Mouse (Mus musculus): ENCODE results near the gene B4galnt4.

The B4galnt4 gene

GRCm38 (mm10) chr7:141070058-141070862 is 9.4 kb downstream of the B4galnt4 start:
- DNase-seq (ENCODE audit: low read depth, low spot score) = peak; percentile 94

GRCm38 (mm10) chr7:141072017-141072745 is 11.3 kb downstream of the B4galnt4 start:
- peak; percentile 65 for DNase-seq (ENCODE audit: low read depth, low spot score)

GRCm38 (mm10) chr7:141073782-141074181 is 12.9 kb downstream of the B4galnt4 start:
- peak; percentile 27 for DNase-seq (ENCODE audit: low read depth, low spot score)

DNA sequence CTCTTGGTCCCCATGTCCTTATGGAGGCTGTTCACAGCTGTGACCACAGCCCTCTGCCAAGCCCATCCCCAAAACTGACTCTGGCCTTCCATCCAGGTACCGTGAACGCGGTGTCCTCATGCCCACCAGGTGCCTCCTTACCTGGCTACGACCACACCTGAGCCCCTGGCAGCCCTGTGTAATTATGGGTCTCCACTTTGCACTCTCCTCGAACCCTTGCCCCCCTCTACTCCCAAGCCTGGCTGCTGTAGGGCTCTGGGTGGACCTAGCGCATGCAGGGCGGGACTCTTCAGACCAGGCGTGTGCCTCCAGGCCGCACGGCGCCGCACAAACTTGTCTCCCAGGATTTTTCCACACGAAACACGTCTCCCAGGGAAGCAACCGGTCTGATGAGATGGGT is 16.9 kb downstream of the B4galnt4 start, which contains the start of gene Pkp3:
Gene Pkp3, plus strand, starts transcription at position 378 of the 400 bp plus-strand sequence.
- no peak for DNase-seq (ENCODE audit: low read depth, low spot score)

- DNase-seq (ENCODE audit: low read depth, low spot score) = no peak
Observed at GRCm38 (mm10) chr7:141078876-141079275, 18.0 kb downstream of the B4galnt4 start.

- DNase-seq (ENCODE audit: low read depth, low spot score) = no peak
Observed at GRCm38 (mm10) chr7:141079481-141080449, 18.9 kb downstream of the B4galnt4 start.

- DNase-seq (ENCODE audit: low read depth, low spot score) = no peak
Observed at GRCm38 (mm10) chr7:141087894-141088293, 27.0 kb downstream of the B4galnt4 start.

DNA sequence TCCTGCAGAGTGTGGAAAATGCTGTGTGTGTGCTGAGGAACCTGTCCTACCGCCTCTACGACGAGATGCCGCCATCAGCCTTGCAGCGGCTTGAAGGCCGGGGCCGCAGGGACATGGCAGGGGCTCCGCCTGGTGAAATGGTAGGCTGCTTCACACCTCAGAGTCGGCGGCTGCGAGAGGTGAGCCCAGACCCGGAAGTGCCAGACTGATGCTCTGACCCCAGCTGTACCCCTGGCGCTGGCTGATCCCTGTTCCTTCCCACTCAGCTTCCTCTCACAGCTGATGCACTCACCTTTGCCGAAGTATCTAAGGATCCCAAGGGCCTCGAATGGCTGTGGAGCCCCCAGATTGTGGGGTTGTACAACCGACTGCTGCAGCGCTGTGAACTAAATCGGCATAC is 27.6 kb downstream of the B4galnt4 start:
- no peak for DNase-seq (ENCODE audit: low read depth, low spot score)

DNA sequence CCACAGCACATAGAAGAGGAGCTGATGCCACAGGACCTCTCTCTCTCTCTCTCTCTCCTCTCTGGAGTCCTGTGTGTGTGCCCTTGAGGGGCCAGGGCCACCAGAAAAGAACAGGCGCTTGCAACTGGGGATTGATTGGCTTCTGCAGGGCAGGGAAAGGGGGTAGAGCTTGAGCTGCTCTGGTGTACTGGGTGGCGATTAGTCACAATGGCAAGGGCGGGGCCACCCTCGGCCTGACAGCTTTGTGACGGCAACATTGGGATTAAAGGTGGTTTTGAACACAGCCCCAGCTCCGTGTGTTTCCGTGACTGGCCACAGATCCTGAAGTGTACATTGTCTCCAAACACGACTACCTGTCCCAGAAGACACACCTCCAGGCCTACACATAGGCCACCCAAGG is 29.3 kb downstream of the B4galnt4 start:
- DNase-seq (ENCODE audit: low read depth, low spot score) = no peak

DNA sequence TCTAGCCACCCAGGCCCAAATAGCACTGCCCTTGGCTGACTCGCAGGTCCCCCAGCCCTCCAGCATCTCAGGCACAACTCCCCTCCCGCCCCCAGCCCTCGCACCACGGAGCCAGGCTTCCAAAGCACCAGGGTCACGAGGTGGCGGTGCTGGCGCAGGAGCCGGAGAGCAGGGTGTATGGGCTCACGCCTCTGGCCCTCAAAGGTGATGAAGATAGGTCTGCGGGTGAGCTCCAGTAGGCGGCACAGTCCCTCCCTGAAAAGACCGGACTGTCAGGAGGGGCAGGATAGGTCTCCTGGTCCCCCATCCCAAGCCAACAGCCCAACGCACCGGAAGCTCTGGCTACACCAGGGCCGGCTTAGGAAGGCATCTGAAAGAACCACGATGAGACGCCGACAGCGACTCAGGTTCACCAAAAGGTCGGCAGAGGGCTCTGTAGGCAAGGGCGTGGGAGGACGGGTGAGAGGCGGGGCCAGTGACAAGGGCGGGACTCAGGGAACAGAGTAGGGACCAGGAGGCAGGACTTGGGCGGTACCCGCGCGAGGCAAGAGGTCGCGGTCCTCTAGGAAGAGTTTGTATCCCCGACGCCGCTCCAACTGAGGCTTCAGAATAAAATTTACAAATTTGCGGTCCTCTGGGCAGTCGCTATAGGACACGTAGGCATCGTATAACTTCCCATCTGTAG is 31.3 kb downstream of the B4galnt4 start:
- DNase-seq (ENCODE audit: low read depth, low spot score) = peak; percentile 84

DNA sequence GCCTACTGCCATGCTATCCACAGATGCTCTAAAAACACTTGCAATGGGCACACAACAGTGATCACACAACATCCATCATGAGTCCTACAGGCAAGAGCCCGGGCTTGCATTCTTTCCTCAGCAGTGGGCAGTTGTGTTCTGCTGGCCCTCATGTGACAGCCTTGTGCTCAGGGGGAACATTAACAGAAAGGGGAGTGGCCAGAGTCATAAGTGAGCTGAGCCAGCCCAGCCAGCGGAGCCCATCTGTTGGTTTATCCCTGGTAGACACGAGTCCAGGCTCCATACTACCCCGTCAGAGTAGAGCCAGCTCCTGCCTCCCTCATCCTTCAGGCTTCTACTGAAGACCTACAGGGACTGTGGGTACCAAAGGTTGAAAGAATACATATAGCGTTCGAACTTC is 33.0 kb downstream of the B4galnt4 start:
- DNase-seq (ENCODE audit: low read depth, low spot score) = no peak

- DNase-seq (ENCODE audit: low read depth, low spot score) = no peak
Observed at GRCm38 (mm10) chr7:141094487-141095205, 33.7 kb downstream of the B4galnt4 start.

DNA sequence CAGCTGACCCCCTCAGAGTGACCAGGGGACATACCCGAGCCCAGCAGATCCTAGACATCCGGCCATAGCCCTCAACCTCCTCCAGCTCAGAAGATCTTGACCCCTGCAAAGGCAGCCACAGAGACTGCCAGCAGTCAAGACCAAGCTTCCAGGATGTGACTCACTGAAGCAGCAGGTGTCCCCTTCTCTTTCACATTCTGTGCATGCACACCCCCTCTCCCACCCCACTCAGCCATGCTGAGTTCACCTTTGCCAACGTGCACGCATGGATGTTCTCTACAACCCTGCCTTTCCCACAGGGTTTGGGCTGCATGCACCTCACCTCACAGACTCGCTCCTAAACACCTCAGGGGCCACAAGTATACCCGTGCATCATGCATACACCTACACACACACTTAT is 35.1 kb downstream of the B4galnt4 start:
- peak; percentile 29 for DNase-seq (ENCODE audit: low read depth, low spot score)

DNA sequence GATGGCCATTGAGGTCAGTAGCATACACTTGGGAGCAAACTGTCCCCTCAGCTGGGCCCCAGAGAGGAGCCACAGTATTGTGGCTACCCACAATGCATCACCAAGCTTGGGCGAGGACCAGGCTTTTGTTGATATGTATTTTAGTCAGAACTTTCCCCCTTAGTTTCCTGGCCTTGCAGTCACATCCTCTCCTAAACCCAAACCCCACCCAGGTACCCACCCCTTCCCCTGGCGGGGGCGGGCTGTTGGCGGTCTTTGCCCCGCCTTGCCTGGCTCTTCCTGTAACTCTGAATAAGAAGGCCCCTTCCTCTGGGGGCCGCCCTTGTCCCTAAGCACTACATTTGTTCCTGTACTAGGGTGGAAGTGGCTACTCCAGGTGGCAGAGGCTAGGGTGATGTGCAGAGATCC is 35.7 kb downstream of the B4galnt4 start:
- DNase-seq (ENCODE audit: low read depth, low spot score) = no peak

DNA sequence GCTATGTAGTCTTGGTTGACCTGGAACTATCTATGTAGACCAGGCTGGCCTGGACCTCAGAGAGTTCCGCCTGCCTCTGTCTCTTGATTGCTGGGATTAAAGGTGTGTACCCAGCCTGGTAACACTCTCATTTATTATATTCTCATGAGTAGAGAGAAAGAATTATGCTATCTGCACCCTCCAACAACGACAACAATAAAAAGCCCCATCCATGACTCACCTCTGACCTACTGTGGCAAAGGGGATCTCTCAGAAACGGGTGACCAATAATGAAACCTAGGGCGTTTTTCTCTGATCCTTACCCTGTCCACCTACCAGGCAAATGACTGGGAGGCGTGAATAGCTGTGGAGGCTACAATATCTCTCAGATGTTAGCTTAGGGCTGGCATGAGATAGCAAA is 36.3 kb downstream of the B4galnt4 start:
- no peak for DNase-seq (ENCODE audit: low read depth, low spot score)

- DNase-seq (ENCODE audit: low read depth, low spot score) = peak; percentile 68
Observed at GRCm38 (mm10) chr7:141099911-141100691, 39.2 kb downstream of the B4galnt4 start, which contains the start of gene Sigirr. Gene Sigirr (minus strand): TSS chr7:141100572.

- no peak for DNase-seq (ENCODE audit: low read depth, low spot score)
Observed at GRCm38 (mm10) chr7:141103161-141103560, 42.3 kb downstream of the B4galnt4 start.

- no peak for DNase-seq (ENCODE audit: low read depth, low spot score)
Observed at GRCm38 (mm10) chr7:141115874-141116273, 55.0 kb downstream of the B4galnt4 start.

- no peak for DNase-seq (ENCODE audit: low read depth, low spot score)
Observed at GRCm38 (mm10) chr7:141117636-141118035, 56.7 kb downstream of the B4galnt4 start, which contains the start of gene Ano9. Gene Ano9 (minus strand): TSS chr7:141117806.
